Comparison of ENCODE assay signal across 8 mouse cellular contexts in the genomic region with DNA sequence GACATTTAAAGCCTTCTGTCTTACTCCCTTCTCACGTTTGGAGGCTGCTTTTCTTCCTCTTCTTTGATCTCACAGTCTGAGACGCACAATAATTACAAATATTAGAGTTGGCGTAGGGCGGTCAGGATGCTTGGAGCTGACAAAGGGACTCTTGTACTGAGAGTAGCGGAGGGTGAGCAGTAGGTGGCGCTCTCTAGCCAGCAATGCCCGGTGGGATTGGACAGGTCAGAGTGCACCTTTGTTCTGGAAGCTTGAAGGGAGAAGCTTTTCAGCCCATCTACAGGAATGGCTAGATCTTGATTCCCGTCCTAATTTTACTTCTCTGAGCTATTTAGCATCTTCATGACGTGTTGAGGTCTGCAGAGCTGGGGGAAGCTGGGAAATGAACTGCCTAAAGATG.
DNase-seq lines count a peak whose midpoint lies in the region; TF ChIP-seq lines count a peak whose summit lies in the region.

No protein-coding gene starts in this region.

- TF ChIP-seq CTCF in liver, adult 2 months (IDR thresholded peaks at IDR 0.05; ENCODE audit: low read depth, low read length): peak; percentile 99

- DNase-seq in 3T3-L1 (ENCODE audit: low read depth, low spot score): peak; percentile 82
- DNase-seq in adrenal gland, adult 8-10 months: peak; percentile 50
- peak; percentile 87 for DNase-seq in embryonic facial prominence, embryonic 10.5 days (ENCODE audit: low spot score)
- peak; percentile 73 for DNase-seq in heart, adult 8-10 months (ENCODE audit: low spot score)
- peak; percentile 81 for DNase-seq in kidney, adult 9 months
- DNase-seq in liver, adult 2 months (ENCODE audit: extremely low read depth, low read depth, low spot score): peak; percentile 70
- peak; percentile 84 for DNase-seq in neural tube, embryonic 10.5 days (ENCODE audit: extremely low spot score, low spot score)
- DNase-seq in splenic B cell, adult 2 months (ENCODE audit: low read depth, low spot score): peak; percentile 81

- H3K27me3 ChIP-seq in embryonic facial prominence, embryonic 10.5 days (replicated peaks; ENCODE audit: low read depth, poor library complexity, severe bottlenecking): no peaks in the 10 kb centered on the region
- no peaks in the 10 kb centered on the region for H3K27me3 ChIP-seq in liver, adult 2 months (ENCODE audit: control insufficient read depth, insufficient read depth, low read length)
- H3K27me3 ChIP-seq in splenic B cell, adult 2 months (ENCODE audit: control insufficient read depth, insufficient read depth, low read length, poor library complexity, severe bottlenecking): no peaks in the 10 kb centered on the region

- H3K36me3 ChIP-seq in embryonic facial prominence, embryonic 10.5 days (replicated peaks): peaks cover 3% of the 10 kb centered on the region; the same call in 1 of the 2 replicates
- no peaks in the 10 kb centered on the region for H3K36me3 ChIP-seq in liver, adult 2 months (ENCODE audit: control insufficient read depth, insufficient read depth, low read length)
- H3K36me3 ChIP-seq in splenic B cell, adult 2 months (ENCODE audit: control insufficient read depth, insufficient read depth, low read length, poor library complexity, severe bottlenecking): no peaks in the 10 kb centered on the region

- peak overlapping the region; percentile 63 for H3K27ac ChIP-seq in embryonic facial prominence, embryonic 10.5 days (replicated peaks)
- H3K27ac ChIP-seq in liver, adult 2 months (replicated peaks; ENCODE audit: insufficient read depth, low read depth, low read length): no peak overlapping the region

- no peaks in the 10 kb centered on the region for H3K9me3 ChIP-seq in embryonic facial prominence, embryonic 10.5 days

- peaks cover 26% of the 10 kb centered on the region for H3K4me1 ChIP-seq in embryonic facial prominence, embryonic 10.5 days
- H3K4me1 ChIP-seq in liver, adult 2 months (ENCODE audit: control insufficient read depth, insufficient read depth, low read length): peaks cover 3% of the 10 kb centered on the region

- H3K79me2 ChIP-seq in liver, adult 2 months (ENCODE audit: control insufficient read depth, insufficient read depth, low read length): no peaks in the 10 kb centered on the region

- 7% methylated on average over 9 of the region's 9 CpGs for WGBS in embryonic facial prominence, embryonic 10.5 days
- 7% methylated on average over 9 of the region's 9 CpGs for WGBS in liver, adult 2 months

- H3K9ac ChIP-seq in liver, adult 2 months (ENCODE audit: low read depth, low read length): no peak overlapping the region

- no peak for TF ChIP-seq POLR2A in liver, adult 2 months (IDR thresholded peaks at IDR 0.05; ENCODE audit: extremely low read depth, insufficient read depth, low read length)

- H3K4me3 ChIP-seq in embryonic facial prominence, embryonic 10.5 days: no peak overlapping the region
- no peak overlapping the region for H3K4me3 ChIP-seq in liver, adult 2 months (ENCODE audit: insufficient read depth, low read depth, low read length)
